Mouse (Mus musculus) cerebellum, postnatal 10 days (tissue): ENCODE data around the gene Tnfaip2.
A peak's percentile ranks its signal among the peaks of the same experiment; 100 is the strongest.

Experiments used
- DNase-seq, 2 experiments: peaks; one replicate each; pipeline ENCODE4 v3.0.0; 2021; ENCODE audit warnings: mixed read lengths in 2 of 2

Tnfaip2 gene

DNA sequence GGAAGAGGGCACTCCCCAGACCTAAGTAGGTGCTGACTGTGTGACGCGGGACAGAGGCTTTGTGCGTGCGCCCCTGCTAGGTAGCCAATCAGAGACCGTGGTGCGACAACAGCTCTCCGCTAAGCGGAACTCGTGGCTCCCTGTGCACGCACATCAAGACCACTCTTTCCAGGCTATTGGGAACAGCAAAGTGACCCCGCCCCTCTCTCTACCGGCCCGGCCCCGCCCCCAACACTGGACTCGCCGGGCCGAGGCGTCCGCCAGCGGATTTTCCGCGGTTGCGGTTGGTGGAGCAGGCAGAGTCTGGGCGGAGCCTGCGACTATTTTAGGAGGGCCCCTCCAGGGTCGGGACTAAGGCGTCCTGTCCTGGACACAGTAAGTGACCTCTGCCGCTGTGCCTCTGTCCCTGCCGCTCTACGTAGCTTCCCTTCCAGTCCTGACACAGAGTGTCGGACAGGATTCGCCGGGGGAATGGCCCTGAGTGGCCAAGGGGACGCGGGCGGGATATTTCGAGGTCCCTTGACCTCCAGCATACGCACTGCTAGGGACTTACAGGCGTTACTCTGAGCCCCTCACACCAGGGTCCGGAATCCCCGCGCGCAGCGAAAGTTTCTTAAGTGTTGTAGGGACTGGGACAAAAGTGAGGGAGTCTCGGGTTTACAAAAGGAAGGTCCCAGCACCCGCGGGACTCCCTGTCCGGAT is at the start of gene Tnfaip2:
Tnfaip2 (plus strand) TSS at position 161 of the 702 bp plus-strand sequence.
- peak; percentile 48 to 61 for DNase-seq

DNA sequence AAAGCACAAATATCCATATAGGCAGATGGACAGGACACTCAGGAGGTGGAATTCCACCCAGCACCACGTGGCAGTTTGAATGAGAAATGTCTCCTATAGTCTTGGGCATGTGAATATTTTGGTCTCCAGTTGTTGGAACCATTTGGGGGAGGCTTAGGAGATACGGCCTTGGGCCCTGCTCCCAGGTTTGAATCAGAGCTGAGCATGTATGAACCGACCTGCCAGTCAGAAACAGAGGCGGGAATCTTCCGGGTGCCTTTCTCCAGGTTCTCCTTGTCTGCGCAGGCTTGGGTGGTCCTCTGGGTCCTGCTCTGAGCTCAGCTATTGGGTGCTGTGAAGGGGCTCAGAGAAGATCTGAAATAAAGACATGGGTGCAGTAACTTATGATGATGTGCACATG is 48.3 kb upstream of the Tnfaip2 start:
- no peak for DNase-seq

DNA sequence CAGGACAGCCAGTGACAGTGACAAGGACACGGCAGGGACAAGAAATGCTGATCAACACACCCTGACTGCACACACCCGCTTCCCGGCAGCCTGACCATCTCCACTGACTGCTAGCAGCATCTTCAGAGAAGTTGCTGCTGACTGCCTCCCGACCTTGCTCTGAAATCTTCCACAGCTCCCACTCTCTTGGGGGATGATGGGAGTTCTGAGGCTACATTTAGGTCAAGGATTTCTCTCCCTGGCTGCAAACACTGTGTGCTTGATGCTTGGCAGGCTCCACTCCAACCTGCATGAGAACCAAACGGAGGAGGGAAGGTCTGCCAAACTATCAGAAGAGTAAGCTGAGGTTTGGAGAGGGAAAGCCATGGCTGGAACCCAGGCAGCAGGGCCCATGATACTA is 45.3 kb upstream of the Tnfaip2 start:
- DNase-seq: no peak

DNA sequence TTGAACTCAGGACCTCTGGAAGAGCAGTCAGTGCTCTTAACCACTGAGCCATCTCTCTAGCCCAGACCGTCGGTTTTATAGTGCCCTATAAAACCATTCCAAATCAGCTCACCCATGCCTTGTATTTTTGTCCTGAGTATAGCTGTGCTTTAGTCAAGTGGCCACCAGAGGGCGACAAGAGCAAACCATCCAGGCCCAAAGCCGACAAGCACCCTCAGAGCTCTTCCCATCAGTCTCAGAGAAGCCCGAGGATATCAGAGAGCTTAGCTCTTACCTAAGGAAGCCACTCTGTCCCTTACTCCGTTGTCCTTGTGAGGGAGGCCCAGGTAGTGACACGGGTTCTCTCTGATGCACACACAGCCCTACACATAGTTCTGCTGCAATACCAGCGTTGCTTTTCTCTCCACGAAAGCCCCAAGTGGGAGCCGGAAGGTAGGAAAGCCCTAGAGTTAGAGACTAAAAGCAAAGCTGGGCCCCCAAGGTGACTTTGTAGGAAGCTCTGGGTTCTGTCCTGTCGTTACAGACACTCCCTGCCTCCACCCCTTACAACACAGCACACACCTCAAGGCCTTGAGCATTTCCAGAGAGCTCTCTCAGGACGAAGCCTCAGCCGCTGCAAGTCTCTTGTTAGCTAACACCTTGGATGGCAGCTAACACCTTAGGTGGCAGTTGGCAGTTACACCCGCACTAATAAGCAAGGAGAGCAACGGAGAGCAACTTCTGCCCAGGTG is 40.6 kb upstream of the Tnfaip2 start:
- DNase-seq: peak; percentile 88 to 90

DNA sequence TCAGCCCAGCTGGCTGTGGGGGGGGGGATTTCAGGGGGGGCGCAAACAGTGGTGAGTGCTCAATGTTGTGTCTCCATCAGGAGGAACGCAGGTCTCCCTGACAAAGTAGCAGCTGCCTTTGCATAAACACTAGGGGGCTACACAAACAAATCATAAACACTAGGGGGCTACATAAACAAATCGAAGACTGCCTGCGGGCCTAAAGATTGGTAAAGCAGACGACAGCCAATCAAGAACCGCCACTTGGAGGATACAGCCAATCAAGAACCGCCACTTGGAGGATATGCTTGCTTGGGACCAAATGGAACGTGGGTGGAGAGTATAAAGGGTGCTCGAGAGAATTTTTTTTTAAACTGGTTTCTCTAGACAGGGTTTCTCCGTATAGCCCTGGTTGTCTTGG is 37.4 kb upstream of the Tnfaip2 start:
- DNase-seq: no peak

DNA sequence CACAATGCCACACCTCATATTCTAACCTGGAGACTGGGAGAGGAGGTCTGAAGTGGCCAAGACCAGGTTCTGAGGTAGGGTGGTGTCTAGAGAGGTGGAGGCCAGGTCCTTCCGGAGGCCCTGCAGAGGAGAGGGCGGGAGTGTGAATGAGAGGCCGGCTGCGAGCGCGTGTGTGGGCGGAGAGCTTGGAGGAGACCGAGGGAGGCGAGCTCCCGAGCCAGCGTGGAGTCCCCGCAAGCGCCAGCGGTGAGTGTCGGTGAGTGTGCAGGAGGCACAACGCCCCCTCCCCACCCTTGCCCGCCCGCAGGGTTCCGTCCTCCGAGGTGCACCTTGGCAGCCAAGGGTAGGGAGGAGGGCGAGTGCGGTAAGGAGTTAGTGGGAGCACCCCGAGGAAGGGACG is 35.6 kb upstream of the Tnfaip2 start, which contains the start of gene Lbhd2:
Lbhd2 (plus strand) TSS at position 188 of the 400 bp plus-strand sequence.
- no peak for DNase-seq

DNA sequence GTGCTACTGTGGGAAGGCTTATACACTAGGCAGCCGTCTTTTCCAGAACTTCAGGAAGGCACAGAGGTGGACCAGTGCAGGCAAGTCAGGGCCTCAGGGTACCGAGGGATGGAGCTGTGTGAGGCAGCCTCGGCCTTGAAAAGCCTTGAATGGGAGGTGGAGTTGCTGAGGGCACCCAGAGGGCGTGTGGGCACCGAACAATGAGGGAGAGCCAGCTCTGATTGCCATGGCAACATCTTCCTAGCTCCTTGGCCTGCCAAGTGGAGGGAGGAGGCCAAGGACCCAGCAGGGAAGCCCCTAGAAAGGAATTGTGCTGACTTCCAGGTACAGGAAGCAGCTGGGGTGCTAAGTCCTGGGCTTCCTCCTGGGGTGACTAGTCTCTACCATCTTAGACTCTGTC is 32.7 kb upstream of the Tnfaip2 start:
- peak; percentile 82 to 86 for DNase-seq

DNA sequence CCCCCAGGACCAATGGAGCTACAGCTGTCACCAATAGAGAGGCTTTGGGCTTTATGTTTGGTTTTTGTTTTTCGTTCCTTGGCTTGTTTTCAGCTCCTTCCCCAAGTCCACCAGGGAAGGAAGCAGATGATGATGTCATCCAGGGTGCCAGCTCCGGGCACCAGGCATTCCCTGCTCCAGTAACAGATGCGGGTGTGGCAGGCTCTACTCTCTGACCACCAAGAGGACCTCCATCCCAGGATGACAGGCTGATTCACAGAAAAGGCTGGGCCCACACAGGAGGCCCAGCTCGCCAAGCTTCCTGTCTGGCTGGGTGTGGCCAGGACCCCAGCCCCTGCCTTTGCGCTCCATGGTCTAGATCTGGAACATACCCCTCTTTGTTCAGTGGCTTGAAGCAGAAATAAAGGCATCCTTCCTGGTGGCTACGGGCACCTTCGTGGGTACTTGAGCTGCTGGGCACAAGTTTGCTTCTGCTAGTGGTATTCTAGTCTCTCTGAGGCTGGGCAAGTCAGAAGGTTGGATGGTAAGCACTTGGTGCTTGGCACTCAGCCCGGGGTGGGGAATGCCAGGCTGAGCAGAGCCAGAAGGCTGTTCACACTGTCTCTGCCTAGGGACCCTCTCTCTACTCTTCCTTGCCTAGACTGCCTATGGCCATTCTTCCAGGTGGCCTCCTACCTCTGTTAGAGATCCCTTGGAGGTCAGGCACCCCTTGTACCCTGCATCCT is 30.5 kb upstream of the Tnfaip2 start:
- peak; percentile 81 to 89 for DNase-seq

DNA sequence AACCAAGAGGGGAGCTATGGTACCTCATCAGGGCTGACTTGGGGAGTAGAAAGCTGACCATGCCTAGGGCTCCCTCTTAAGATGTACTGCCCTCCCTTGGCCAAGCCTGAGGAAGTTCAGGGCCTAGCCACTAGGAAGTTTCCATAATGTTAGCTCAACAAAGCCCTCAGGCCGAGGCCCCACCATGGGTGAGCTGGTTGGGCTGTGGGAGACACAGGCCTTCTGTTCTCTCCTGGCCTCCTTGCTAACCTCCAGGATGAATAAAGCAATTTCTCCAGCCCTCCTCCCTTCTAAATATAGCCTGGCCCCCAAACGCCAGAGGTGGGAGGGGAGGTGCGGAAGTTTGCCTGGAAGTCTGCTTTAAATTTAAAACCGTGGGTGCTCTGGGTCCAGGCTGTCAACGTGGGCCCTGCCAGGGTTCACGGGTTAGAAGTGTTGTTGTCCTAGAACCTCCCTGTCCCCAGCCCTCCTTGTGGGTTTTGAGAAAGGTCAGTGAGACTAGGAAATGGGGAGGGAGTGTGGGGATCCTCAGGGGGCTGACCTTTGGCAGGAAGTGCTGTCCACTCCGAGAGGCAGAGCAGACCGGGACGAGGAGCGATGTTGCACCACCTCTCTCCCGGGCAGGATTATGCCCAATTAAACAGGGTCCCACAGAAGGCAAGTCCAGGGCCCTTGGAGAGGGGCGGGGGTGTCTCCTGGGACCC is 29.5 kb upstream of the Tnfaip2 start:
- DNase-seq: no peak

DNA sequence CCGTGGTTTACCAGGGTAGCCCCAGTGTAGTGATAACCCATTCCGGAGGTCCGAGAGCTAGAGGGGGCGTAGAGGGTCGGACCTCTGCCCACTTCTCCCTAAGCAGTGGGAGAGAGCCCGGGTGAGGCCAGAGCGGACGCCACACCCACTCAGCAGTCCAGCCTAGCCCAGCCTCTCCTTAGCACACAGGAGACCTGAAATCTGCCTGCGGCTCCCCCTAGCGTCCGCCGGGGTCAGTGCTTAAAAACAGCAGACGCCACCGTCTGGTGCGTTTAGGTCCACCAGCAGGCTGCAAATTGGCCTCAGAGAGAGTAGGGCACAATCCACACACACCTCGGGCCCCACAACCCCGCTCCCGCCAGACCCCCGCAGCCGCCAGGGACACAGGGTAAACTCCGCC is 29.0 kb upstream of the Tnfaip2 start:
- peak; percentile 95 for DNase-seq

DNA sequence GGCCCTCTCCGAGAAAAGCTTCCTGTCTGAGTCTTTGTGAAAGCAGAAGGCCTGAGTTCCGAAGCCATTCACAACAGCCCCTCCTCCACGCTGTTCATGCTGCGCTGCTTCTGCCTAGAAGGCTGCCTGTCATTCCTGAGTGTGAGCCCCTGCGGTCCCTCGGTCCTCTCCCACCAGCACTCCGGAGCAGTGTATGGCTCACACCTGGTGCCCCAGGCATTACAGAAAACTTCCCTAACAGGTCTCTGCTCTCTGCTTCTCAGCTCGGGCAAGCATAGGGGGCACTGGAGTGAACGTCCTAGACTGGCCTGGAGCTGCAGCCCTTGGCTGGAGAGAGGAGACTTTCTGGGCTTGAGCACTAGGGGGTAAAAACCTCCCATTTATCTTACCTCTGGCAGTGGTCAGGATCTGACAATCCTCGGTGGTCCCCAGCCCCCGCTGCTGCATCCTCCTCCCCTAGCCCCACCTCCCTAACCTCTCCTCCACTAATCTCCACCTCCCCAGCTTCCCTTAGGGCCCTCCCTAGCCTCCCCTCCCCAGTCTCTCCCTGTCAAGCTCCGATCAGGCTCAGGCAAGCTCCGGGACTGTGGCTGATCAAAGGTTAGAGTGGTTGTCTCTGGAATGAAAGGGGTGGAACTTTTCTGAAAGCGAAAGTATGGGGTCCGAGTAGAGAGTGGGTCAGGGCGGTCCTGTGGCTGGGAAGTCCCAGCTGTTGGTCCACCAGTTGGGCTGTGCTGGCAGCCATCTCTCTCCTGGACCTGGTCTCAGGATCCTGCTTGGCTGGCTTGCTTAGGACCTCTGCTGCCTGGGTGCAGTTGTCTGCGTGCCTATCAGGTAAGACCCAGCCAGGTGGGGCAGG is 25.1 kb upstream of the Tnfaip2 start, which contains the start of gene Exoc3l4:
Exoc3l4 (plus strand) TSS at position 97 of the 859 bp plus-strand sequence.
- DNase-seq: peak; percentile 48 to 56

DNA sequence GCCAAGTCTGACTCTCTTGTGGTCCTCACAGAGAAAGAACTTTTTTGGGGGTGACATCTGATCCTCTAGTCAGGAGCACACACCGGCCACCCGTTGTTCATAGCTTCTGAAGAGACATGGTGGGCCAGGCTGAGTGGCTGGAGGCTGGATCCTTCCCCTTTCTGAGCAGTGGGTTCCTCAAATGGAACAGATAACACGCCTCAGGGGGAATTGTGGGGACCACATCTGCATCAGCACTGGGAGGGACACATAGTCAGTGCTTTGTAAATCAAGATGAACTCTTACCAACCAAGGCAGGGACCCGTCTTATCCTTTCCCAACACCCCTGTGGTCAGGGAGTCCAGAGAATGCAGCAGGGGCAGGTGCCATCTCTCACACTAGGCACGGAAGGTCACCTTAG is 22.4 kb upstream of the Tnfaip2 start:
- no peak for DNase-seq

DNA sequence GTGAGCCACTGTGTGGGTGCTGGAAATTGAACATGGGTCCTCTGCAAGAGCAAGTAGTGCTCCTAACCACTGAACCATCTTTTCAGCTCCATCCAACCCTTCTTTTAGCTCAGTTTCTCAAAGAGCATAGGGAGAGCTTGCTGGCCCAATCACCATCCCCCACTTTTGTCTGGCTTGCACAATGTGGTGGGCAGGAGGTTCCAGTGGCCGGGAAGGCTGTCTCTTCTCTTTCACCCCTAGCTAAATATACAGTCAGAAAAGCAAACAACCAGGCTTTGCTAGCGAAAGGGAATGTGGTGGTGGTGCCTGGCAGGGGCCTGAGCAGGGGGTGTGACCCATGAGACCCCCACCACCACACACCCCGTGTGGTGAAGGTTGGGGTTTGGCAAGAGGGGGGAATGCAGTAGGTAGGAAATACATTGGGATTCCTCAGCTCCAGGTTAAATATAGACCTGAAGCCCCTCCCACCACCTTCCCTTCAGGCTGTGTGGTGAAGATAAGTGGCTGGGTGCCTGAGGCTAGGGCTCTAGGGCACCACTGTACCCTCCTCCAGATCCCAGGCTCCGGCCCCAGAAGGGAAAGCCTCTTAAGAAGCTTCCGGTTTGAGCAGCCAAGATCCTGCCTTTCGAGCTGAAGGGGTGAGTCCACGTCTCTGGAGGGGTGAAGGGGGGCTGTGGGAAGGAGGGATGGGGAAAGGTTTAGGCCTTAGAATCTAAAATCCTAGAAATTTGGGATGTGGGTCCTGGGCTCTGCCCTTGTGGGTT is 21.1 kb upstream of the Tnfaip2 start:
- no peak for DNase-seq

DNA sequence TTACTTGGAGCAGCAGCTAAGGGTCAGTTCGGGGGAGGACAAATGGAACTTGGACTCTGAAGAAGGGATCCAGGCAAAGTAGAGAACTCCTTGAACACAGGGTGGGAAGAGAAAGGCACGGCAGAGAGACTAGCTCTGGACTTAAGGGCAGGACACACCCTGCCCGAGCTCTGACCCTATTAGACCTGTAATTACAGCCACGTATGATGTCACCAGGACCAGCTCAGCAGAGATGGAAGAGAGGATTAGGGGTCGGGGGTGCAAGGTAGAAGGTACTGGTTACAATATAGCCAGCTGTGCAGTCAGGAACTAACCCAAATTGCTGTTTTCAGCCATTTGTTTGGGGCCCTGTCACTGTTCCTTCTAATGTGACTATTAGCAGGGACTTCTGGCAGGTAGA is 19.4 kb upstream of the Tnfaip2 start:
- no peak for DNase-seq

DNA sequence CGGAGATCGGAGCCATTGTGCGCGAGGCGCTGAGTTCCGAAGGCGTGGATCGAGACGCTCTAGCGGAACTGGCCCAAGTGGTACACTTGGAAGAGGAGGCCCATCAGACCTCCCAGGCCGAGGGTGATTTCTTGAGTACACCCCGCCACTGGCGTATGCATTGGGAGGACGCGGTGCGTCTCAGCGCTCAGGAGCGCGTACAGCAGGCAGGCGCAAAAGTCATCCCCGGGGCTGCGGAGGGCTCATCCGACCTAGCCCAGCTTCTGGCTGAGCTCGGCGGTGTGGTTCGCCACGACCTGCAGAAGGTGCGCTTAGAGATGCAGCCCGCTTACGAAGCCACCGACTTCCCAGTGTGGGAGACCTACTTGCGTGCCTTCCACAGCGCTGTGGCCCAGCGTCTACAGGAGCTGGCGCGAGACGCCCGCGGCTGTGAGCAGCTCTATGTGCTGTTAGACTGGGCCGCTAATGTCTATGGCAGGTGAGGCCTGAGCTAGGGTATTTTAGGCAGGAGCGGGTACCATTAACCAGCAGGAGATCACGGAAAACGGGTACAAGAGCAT is 18.6 kb upstream of the Tnfaip2 start:
- DNase-seq: no peak

DNA sequence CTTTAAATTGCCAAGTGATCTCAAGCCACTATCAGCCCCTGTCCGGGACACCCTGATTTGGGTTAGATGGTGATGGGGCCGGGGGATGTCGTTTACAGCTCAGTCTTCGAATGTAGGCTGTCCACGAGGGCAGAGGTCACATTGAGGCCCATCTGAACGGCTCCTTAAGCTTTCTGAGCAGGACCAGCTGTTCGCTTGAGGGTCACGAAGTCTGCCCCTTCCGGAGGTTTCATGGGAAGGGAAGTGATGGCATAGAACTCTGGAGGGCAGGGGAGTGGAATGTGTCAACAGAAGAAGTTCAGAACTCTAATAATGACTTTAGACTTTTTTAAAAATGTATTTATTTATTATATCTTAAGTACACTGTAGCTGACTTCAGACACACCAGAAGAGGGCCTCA is 17.7 kb upstream of the Tnfaip2 start:
- no peak for DNase-seq

DNA sequence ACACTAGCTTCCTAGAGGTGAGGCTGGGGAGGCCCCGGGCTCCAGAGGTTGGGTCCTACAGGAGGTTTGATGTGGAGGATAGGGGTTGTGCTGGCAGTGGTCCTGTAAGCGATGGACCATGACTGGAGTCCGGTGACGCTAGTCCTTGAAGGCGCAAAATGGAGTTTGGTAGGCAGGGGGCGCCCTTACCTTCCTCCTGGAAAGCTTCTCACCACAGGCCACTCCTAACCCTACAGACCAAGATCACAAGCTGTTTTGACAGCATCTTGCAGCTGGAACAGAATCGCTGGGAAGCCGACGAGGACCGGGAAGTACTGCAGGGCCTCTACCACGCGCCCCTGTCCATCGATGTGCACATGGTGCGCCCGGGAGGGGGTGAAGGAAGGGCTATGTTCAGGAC is 17.0 kb upstream of the Tnfaip2 start:
- peak; percentile 94 to 96 for DNase-seq

DNA sequence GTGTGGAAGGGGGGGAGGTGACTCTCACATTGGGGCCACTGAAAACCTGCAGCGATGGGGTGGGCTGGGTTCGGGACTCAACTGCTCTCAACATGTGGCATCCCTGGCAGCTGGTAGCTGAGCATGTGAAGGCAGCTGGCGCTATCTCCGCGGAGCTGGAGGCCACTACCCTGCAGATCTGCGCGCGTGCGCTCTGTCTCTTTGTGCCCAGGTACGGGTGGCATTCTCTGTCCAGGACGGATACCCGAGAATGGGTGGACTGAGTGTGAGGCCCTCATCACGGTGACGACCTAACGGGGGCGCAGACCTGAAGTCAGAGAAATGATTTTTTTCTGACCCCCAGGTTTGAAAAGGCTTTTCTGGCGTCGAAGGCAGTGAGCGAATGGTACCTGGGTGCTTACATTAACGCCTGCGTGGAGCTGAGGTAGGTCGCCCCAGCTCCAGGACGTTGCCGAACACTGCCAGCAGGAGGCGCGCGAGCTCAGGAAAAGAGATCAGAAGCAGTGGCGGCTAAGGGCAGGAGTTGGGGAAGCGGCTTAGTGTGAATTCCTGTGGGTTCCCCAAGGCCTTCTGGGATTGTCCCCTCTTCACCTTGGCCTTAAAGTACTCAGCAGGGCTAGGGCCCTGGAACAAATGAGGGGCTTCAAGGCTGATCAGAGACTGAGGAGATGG is 16.3 kb upstream of the Tnfaip2 start:
- DNase-seq: peak; percentile 97 to 99

DNA sequence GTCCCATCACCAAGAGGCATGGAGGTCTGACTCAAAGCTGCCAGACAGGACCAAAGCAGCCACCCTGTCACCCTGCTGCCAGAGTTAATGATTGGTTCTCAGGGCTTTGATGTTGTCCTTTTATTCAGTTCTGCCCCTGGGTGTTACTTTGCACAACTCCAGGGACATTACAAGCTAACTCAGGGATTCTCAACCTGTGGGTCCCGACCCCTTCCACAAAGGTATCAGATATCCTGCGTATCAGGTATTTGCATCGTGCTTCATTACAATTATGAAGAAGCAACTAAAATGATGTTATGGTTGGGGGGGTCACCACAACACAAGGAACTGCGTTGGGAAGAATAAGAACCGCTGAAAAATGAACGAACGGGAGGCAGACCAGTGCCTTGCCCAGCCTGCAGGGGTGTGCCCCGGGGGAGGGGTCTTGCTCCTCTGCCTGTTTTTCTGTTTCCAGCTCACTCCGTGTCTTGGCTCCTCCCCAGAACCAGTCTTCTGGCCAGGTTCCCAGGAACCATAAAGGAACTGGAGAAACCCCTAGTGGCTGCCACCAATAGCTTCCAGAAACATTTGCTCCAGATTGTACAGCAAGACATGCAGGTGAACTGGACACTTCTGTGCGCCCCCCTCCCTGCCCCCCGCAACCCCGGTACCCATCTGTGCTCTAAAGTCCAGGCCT is 14.7 kb upstream of the Tnfaip2 start:
- peak; percentile 63 to 70 for DNase-seq

DNA sequence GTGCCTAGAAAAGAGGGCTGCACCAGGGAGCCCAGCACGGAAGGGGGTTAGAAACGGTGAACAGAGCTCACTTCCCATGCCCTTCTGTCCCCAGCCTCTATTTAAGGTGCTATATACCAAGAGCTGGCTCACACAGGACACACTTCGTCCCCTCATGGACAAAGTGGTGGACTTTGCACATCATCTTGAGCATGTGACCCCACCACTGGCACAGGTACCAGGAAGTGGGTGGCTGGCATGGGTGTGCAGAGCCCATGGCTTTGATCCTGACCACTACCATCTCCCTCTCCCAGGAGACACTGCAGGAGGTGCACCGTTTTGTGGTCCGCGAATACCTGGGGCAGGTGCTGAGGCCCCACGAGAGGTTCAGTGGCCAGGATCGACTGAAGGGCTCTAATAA is 13.9 kb upstream of the Tnfaip2 start:
- no peak for DNase-seq
